Mouse (Mus musculus): Measurements from ENCODE around the gene Prph2.

DNA sequence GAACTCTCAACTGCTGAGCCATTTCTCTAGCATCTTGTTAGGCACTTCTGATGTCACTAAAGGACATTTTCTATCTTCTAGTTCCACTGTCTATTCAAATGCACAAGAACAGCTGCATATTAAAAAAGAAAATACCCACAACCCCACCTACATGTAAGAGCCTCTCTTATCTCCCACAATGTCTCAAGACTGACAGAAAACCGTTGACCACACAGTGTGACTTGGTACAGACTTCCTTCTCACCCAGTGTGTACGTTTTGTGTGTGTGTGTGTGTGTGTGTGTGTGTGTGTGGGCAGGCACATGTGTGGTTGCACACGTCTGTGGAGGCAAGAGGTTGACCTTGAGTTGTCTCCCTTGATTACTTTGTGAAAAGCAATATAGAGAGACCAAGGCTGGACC is 51.9 kb downstream of the Prph2 start:
- TF ChIP-seq CTCF (IDR thresholded peaks at IDR 0.05; ENCODE audit: low read depth, low read length), result no peak
- no peak for TF ChIP-seq GATA1 (IDR thresholded peaks at IDR 0.05; ENCODE audit: borderline replicate concordance, low read length)
- no peak for TF ChIP-seq TAL1 (conservative IDR thresholded peaks at IDR 0.05; ENCODE audit: low read depth, low read length)
- no peak for TF ChIP-seq POLR2AphosphoS5 (IDR thresholded peaks at IDR 0.05; ENCODE audit: insufficient replicate concordance, low read depth, low read length)
- no peak for TF ChIP-seq GATA2 (IDR thresholded peaks at IDR 0.05; ENCODE audit: borderline replicate concordance, low read depth, low read length)
